Mouse (Mus musculus): Measurements from ENCODE around the gene Cacng6.

GRCm38 (mm10) chr7:3450671-3451070 is 26.7 kb downstream of the Cacng6 start:
- TF ChIP-seq POLR2A (IDR thresholded peaks at IDR 0.05; ENCODE audit: borderline replicate concordance, low read depth, low read length), result no peak
- TF ChIP-seq CTCF (IDR thresholded peaks at IDR 0.05; ENCODE audit: low read depth, low read length), result no peak
